Mouse (Mus musculus): Measurements from ENCODE around the gene Gm9495.
"Not testable (repeated sequence)": the region's sequence is repeated elsewhere in the genome, so short reads cannot be mapped to it uniquely, and the experiment has no call there.

Gene Gm9495

DNA sequence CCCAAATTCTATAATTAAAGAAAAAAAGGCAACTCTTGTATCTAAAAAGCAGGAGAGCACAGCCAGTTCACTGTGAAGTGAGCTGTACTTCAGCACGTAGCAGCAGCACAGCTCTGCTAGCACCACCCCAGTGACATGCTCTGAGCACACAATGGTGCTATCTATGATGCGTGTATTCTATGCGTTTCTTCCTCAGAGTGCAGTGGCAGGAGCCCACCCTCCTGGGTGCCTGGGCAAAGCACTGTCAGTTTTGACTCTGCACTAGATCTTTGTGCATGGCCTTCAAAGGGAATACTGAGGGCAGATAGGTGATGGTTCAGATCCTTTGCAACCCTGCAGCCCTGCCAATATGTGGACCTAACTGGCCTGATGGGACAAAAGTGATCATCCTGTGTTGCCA lies at the start of gene Gm9495:
Gene Gm9495, minus strand, starts transcription at position 101 of the 400 bp plus-strand sequence.
- not testable (repeated sequence) for DNase-seq (ENCODE audit: low read depth)

GRCm38 (mm10) chr8:69474946-69475345 lies 21.6 kb upstream of the Gm9495 start:
- not testable (repeated sequence) for DNase-seq (ENCODE audit: low read depth)

GRCm38 (mm10) chr8:69420018-69420417 lies 33.3 kb downstream of the Gm9495 start:
- not testable (repeated sequence) for DNase-seq (ENCODE audit: low read depth)

DNA sequence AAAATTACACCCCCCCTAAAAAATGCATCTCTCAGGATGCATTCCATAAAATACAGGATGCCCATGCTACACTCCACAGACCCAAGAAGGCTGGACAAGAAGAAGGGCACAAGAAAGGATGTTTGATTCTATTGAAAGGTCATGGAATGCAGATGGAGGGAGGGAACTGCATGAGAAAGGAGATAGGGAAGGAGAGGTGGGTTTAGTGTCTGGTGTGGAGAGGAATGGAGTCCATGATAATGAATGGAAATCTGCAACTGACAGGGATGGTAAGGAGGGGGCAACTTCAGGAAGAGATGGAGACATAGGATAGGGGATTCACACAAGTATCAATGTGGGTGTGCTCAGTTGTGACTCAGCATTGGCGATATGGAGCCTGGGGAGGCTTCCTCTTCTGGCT lies 39.0 kb downstream of the Gm9495 start:
- no peak for DNase-seq (ENCODE audit: low read depth)

- no peak for DNase-seq (ENCODE audit: low read depth)
These were observed 48.6 kb downstream of the Gm9495 start for GRCm38 (mm10) chr8:69404768-69405167.

DNA sequence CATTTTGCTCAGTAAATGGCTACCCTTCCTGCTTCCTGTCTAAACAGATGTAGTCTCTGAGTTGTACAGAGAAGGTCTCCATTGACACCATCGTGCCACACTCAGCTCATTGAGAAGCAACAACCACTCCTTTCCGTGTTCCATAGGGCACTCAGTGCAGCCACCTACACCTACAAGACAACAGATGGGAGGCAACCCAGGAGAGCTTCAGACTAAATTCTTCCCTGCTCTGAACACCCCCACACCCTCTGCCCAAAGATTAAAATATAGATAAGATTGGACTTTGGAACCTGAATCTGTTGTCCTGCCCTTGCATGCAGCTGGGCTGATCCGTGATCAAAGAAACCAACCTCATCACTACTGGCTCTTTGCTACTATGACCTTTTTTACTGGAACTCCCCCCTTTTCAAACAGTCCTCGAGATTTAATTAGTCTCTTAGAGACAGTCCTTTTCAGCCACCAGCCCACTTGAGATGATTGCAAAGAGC lies 53.4 kb downstream of the Gm9495 start:
- DNase-seq (ENCODE audit: low read depth) = no peak

- no peak for DNase-seq (ENCODE audit: low read depth)
These were observed 54.0 kb downstream of the Gm9495 start for GRCm38 (mm10) chr8:69399181-69399955.

- no peak for DNase-seq (ENCODE audit: low read depth)
These were observed 57.2 kb downstream of the Gm9495 start for GRCm38 (mm10) chr8:69396196-69396595.

- DNase-seq (ENCODE audit: low read depth) = peak; percentile 62
These were observed 58.1 kb downstream of the Gm9495 start for GRCm38 (mm10) chr8:69395050-69395789.

DNA sequence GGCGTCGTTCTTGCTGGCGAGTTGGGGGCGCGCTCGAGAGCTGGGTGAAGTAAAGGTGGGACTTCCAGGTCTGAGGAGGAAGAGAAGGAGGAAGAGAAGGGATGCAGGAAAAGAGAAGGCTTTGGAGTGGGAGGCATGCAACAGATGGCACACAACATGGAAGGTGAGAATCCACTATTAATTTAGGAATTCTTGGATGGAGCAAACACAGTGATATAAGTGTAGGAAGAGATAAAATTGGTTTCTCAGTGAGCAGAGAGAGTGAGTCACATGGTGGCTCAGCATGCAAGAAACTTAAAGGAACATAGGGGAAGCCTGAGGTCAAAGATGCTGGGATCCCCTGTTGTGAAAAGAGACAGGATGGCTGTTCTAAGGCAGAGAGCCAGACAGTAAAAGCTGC lies 69.0 kb downstream of the Gm9495 start:
- no peak for DNase-seq (ENCODE audit: low read depth)

Data from c-Kit-positive CD71-negative TER-119-negative erythroid progenitor cells, embryonic 14.5 days (primary cell).